Mouse (Mus musculus): ENCODE measurements around the gene Med9.

DNA sequence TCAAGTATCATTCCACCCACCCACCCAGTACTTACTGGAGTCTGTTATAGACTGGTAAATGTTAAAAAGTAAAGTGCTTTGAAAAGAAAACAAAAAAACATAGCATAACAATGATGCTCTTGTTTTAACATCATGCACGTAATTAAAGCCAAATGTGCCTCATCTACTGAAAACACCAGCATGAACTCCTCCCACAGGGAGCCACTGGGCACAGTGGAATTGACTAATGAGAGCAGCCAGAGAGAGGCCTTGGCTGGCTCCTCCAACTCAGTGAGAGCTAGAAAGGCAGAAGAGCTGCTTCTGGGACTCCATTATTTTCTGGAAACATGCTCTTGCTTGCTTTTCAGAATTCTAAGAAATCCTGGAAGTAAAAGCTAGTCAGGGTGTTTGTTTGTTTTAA lies 41.4 kb downstream of the Med9 start:
- TF ChIP-seq GATA1 (IDR thresholded peaks at IDR 0.05; ENCODE audit: borderline replicate concordance, low read length) (no peak), FLI1 (IDR thresholded peaks at IDR 0.05; ENCODE audit: low read length) (no peak)
